Mouse (Mus musculus): ENCODE data around the gene Hcrtr1.

Hcrtr1 gene

DNA sequence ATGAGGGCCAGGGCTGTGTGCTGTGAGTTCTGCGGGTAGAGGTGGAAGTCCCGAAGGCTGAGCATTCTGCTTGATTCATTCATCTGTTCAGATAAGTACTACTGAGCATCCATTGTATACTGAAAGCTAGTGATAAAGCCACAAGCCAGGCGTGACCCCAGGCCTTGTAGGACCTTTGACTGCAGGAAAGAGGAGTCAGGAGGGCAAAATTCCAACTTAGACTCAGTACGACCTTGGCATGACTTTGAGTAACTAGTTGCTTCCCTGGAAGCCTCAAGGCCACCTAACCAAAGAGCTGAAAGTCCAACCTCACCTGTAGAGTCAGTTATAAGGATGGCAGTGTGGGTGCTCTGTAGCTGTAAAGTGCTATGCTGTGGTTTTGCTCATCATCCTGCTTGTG, 18.4 kb downstream of the Hcrtr1 start:
- DNase-seq = no peak

DNA sequence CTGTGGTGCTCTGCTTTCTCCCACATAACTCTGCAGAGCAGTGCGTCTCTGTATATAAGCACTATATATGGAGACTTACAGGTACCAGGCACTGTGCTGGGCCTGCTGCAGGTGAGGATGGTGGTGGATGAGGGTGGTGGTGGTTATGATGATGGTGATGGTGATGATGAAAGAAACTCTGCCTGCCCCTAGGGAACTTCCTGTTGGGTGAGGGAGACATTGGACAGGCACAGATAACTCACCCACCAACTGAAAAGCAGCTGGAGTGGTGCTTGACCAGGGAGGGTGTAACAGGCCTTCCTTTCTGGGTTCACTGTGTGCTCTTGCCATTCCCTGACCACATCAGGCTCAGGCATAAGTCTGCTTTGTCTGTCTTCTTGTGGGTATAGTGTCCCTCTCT, 26.4 kb downstream of the Hcrtr1 start:
- no peak for DNase-seq

DNA sequence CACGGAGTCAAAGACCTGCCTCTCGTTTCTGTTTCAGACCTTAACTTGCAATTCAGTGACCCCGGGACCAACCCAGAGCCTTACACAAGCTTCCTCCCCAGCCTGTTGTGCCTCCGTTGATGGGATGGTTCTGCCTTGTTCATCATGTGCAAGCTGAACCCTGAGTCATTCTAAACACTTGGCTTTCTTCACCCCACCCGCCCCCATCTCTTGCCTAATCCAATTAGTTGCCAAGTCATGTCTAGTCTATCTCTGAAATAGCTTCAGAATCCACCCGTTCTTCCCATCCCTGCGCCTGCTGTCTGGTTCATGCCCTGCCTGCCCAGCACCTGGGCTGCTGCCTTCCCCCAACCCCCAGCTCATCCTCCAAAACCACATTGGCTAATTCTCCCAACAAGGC, 26.9 kb downstream of the Hcrtr1 start:
- no peak for DNase-seq

DNA sequence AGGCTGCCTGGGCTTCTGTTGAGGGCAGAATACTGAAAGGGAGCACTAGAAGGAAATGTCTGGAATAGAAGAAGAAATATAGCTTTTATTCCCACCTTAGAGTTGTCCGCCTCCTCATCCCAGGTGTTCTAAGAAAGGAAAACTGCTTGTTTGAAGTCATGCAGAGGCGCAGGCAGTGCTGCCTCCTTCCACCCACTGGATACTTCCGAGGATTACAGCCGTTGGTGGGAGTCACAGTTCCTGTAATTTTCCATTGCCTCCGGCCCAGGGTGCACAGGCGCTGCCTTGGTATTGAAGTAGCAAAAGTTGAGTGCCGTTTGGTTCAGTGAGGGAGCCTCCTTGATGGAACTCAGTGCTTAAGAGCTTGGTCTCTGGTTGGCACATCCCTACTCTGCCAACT, 29.1 kb downstream of the Hcrtr1 start:
- DNase-seq = no peak

DNA sequence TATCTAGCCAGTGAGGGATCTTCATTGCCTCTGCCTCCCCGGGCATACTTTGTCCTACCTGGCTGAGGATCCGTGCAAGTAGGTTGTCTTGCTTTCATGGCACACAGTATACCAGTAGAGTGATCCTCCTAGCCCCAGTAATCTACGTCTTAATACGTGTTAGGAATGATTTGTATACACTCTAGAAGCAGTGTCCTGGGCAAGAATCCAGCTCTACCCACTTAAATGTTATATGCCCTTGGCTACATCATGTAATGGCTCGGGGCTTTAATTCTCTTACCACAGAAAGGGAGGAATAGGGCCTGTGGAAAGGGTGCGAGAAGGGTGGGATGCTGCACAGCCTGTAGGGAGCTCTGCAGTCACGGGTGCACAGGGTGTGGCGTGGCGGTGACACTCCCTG, 29.5 kb downstream of the Hcrtr1 start:
- no peak for DNase-seq

DNA sequence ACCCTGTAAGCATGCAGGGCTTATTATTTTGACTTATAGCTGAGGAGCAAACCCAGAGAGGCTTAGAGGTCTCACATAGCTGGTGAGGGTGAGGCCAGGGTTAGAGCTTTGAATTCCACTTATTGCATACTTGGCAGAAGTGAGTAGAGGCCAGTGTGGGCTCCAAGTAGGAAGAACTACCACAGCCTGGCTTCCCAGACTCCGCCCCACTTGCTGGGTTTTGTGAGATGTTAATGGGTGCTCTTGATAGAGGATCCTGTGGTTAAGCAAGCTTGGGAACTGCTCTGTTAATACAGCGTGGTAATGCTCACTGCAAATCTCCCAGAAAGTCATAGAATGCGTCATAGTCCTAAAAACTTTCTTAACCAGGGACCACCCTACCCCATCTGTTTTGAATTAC, 30.2 kb downstream of the Hcrtr1 start:
- no peak for DNase-seq

DNA sequence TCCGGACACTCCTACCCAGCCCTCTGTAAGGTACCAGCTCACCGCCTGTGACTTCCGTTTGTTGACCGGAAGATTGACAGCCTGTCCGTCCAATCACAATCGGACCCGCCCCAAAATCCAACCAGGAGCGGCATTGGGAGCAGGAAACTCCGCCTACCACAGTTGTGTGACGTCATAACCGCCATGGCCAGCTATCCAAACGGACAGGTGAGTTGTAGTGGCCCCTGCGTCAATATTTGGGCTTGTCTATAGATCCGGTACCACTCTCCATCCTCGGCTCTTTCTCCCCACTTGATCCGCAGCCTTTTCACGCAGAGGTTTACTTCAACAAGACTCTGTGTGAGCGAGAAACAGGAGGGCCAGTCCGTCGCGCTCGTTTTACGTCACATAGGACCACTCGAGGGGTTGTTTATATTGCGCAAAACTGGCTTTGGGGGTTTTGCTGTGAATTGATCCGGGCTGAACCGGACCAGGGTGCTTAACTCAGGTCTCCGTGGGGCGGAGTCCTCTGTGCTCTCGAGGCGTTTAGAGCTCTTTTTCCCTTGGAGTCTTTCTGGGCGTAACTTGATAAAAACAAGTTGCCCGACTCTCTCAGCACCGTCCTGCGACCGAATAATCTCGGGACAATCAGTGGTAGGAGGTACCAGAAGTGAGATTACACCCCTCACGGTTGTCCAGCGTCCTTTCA, 31.6 kb downstream of the Hcrtr1 start:
- DNase-seq = peak; percentile 100

DNA sequence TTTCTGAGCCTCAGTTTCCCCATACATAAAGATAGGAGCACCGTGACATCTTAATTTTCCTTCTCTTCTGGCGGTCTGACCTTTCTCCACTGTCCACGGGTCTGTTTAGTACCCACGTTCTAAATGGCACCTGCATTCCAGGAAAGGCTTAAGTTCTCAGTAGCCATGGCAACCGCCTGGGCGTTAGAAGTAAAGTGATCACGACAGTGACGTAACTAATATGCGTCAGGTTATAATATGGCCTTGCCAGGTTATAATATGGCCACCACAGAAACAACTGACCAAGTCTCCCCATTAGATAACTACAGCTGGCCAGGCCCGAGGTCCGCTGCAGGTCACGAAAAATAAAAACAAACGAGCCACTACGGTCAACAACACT, 32.1 kb downstream of the Hcrtr1 start:
- no peak for DNase-seq

DNA sequence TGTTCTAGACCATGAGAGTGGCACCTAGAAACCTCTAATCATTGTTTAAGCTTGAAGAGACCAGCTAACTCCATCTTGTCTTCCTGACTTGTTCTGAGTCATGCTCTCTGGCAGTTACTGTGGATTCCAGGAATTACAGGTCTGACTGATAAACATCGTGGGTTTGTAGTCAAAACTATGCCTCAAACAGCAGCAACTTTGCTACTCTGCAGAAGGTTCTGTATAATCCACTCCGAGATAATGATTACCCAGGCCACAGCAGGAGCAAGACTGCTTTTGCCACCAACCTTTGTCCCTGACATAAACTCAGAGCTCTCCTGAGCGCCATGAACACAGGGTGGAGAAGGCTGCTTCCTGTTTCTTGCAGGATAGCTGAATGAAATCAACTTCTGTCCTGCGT, 34.6 kb downstream of the Hcrtr1 start:
- no peak for DNase-seq

DNA sequence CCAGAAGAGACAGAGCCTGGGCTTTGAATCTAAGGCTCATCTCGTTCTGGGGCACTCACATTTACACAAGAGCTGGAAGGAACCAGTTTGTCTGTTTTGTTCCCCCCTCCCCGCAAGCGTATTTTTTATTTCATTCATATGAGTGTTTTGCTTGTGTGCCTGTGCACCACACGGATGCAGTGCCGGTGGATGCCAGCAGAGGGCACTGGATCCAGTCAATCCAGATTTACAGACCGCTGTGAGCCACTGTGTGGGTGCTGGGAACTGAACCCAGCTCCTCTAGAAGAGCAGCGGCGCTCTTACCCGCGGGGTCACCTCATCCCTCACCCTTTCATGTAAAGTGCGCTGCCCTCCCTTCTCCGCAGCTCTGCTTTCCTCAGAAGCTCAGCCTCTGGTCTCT, 35.5 kb downstream of the Hcrtr1 start:
- no peak for DNase-seq

DNA sequence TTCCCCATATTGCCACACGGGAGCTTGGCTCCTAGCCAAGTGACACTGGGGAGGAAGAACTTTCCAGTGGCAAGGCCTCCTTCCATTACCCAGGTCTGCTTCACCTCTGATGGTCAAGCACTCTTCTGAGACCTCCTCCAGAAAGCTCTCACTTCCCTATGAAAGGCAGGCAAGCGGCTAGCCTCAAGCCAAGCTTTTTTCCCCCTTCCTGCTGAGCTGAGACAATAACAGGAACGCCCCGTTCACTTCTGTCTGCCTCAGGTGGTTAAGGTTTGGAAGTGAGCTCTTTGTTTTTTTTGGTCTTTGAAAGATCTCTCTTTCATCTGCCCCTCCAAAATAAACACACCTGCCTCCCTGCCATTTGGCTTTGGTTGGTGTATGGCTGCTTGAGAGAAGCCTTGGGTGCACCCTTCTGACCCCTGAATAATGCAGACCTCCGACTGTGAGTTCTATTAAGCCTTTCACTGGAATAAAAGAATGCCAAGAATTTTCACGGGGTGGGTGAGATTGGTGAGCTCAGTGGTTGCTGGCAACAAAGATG, 37.0 kb downstream of the Hcrtr1 start, which contains the start of gene Pef1:
Gene Pef1, plus strand, starts transcription at position 448 of the 541 bp plus-strand sequence.
- no peak for DNase-seq

DNA sequence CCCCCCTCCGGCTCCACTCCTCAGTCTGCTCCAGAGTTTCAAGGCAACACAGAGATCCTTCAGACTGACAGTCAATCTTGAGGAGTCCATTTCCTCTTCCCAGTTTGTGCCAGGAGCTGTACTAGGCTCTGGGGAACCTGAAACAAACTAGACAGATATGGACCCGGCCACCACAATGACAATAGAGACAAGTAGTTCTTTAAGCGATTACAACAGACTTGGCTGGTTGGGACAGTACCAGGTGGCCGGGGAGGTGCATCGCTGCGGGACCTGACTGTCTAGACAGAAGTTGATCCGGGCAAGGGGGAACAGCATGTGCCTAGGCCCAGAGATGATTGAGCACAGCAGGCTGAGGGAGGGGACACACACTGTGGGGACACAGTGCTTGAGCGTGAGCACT, 38.0 kb downstream of the Hcrtr1 start:
- DNase-seq = peak; percentile 63 to 70

DNA sequence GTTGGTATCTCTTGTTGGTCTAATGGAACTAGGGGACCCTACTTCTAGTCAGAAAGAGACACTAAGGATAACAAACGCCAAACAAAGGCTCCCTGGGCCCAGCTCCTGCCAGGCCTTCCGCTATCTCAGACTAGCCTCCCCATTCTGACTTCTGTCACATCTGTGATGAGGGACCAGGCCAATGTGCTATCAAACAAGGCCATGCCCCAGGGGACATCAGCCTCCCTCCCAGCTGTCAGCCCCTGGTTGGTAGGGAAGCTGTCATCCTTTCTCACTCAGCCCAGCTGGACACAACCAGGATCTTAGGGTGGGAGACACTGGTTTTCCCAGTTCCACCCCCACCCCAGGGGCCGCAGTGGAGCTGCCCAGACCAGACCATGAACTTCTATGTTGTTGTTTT, 44.0 kb downstream of the Hcrtr1 start:
- no peak for DNase-seq

DNA sequence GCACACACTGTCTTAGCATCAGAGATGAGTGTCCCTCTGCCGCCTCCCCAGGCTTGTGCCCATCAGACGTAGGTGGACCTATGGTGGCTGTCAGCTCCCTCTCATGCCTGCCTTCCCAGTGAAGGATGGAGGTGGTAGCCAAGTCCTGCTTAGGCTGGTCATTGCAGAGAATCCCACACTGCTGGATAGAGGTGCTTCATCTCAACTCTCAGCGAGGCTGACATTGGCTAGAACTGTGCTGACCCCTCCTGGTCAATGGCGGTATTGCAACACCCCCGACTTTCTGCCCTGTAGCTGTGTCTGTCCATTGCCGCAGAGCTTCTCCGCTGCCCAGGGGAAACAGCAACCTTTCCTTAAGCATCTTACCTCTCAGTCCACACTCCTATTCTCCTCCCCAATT, 51.9 kb downstream of the Hcrtr1 start:
- DNase-seq = peak; percentile 99

DNA sequence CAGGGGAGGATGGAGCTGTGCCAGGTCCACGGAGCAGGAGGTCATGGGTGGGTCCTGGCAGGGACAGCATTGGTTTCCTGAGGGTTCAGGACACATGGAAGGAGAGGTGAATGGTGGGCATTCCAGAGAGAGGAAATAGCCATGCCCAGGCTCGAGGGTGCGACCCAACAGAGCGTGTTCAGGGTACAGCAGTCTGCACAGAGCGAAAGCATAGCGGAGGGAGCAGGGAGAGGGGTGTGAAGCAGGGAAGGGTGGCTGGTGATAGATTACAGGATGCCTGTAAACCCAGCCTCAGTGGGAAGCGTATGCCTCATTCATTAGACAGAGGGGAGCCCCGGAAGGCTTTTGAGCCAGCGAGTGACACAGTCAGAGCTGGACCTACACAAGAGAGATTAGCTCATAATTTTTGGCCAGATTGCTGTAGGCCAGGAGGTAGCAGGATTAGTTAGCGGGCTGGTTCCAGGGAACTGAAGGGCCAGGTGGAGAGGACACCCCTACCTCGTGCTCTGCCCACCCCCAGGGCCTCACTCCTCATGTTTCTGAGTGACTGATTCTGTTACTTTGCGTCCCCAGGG, 53.8 kb downstream of the Hcrtr1 start:
- DNase-seq = peak; percentile 59 to 60

DNA sequence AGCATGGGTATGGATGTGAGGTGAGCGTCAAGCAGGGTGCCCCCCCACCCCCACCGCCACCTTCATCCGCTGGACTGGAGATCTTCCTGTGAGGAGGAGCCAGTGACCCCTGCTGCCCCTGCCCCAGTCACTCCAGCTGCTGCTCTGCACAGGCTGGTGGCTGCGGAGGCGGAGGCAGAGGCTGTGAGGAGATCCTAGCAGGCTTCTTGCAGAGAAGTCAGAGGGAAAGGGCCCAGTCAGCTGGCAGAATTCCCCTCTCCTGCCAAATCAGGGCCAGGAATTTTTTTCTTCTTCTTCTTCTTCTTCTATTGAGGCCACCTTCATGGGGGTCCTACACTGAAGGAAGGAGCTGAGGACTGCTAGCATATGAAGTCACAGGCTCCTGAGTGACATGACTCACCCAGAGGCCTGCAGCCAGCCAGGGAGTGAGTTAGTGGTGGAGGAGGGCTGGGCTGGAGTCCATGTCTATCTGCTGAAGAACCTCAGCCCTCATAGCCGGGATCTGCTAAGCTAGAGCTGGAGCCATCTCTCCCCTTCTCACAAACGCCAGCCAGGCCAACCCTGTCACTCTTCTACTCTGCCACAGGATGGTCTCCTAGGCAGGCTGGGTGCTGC, 54.7 kb downstream of the Hcrtr1 start:
- peak; percentile 56 to 58 for DNase-seq

DNA sequence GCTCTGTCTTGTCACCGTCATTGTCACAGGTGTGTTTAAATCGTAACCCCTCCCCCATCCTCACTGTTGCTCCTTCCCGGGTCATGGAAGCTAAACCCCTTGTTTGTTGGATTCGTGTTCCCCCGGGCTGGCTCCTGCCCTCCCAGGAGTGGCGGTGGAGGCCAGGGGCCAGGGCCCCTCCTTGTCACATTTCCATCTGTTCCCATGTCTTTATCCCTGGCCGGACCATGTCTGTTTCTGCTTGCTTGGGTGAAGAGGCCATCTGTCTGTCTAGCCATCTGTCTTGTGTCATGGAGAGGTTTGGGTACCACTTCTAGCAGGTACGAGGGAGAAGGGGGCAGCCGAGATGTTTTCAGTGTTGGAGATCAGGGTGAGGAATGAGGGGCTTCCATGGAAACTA, 56.9 kb downstream of the Hcrtr1 start:
- DNase-seq = peak; percentile 67 to 79

DNA sequence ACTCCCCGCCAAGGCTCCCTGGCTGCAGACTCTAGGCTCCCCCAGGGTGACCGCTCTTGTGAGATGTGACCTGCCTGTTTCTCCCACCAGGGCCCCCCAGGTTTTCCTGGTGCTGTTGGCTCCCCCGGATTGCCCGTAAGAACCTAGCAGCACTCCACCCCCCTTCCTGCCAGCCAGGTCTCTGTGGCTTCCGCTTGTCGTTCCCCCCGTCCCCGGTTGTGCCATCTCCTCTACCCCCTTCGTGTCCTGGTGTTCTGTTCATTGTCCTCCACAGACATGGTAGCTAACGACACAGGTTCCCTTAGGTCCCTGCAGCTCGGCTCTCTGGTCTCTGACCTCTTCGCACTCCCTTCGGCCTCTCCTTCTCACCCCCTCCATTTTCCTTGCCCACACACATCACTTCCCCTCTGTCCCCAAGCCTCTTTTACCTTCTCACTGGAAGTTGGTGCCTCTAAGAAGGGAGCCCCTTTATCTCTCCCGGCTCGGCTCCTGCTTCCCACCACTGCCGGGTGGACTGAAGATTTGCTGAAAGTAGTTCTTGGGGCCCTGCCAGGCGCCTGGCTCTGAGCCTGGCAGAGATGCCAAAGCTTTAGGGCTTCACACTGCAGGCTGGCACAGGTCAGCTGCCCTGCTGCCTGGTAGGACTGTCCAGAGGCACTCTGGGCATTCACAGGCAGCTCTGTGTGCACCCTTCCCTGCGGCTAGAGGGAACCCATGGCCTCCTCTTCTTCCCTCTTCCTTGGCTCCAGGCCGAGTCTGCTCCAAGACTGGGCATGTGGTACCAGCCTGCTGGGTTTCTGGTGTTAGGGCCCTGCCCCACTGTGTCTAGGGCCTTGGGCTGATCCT, 57.6 kb downstream of the Hcrtr1 start:
- DNase-seq = peak; percentile 95

All from cerebellum, postnatal 14 days (tissue).